Mouse (Mus musculus): ENCODE results near the gene Grin2a. TPM values are rescaled to one million over a fixed set of nuclear protein-coding genes. Genes with fewer than 3 reads are reported as not detected.

Gene Grin2a
- polyA plus RNA-seq, 1 experiment from 2014 or later: 10.2 TPM

Other genes starting within 250 kb of the Grin2a start
- gene Rpl39l, start 174.7 kb upstream of the Grin2a start, polyA plus RNA-seq (2015; fragmentation: Nextera tagmentation; extraction: Ambion mirVana): not detected in 2 replicates
- gene Atf7ip2, start 197.2 kb upstream of the Grin2a start, polyA plus RNA-seq (2015; fragmentation: Nextera tagmentation; extraction: Ambion mirVana): 0.08 and 0.12 TPM in 2 replicates

All from hindbrain, embryonic 15.5 days (tissue).